Mouse (Mus musculus): Measurements from ENCODE around the gene Tsku. TPM values are rescaled to one million over a fixed set of nuclear protein-coding genes. Genes with fewer than 3 reads are reported as not detected.
A peak's percentile ranks its signal among the peaks of the same experiment; 100 is the strongest.

The Tsku gene
- total RNA-seq, 2 experiments from 2014 or later: 16.7 to 16.9 TPM

DNA sequence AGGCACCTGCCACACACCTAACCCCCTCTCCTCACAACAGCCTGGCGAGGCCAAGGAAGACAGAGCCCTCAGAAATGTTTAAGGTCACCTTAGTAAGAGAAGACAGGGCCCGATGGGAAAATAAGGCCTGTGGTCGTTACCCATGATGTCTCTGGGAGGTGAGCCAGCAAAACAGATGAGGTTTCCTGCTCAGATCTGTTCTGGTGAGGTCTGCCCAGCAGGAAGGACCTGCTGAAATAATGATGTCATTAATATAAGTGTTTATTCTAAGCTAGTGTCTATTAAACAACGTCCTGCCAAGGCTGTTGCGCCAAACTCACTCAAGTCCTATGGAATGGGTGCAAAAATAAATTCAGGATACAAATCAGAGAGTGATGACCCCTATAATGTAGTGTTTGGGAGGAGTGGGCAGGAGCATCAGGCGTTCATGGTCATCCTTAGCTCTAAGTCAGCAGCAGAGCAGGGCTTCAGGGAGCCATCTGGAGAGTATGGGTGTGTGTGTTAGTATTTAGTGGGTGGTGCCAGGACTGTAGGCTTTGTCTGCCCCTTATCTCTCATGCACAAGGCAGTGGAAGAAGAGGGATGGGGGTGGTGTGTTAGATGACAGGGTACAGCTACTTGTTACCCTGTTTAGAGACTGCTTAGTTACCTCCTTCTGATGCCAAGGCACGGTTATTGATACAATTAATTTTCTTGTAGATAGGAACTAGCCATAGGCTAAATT, 31.3 kb downstream of the Tsku start:
- no peak for DNase-seq (ENCODE audit: low spot score in 2 of 2)

DNA sequence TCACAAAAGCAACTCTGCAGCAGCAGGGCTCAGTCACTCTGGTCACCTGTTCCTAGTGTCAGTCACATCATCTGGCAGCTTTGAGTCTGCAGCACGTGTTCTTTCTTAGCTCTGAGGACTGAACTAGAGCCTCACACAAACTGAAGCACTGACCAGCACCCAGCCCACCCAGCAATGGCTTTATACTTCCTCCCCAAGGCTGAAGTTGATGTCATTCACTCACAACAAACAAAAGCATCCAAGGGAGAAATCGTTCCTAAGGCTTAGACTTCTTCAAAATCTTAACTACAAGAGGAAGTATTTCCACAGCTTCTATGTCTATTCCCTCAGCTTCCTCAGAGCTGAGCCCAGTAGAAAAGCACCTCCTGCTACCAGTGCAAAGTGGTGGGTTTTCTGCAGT, 32.8 kb downstream of the Tsku start:
- DNase-seq (ENCODE audit: low spot score in 2 of 2): no peak

DNA sequence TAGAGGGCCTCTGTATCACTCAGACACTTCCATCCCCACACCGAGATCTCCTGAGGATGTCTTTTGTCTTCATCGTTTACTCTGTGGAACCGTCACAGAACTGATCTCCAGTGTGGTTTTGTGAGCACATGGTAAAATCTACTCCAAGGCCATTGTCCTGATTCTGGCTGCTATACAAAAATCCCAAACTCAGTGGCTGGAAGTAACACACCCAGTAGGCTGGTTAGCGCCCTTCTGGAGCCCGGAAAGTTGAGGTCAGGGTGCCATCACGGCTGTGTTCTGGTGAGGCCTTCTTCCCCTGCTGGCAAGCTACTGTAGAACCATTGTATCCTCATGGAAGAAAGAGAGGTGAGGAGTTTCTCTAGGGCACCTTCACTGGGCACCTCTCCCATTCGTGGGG, 35.1 kb downstream of the Tsku start:
- DNase-seq (ENCODE audit: low spot score in 2 of 2): no peak

DNA sequence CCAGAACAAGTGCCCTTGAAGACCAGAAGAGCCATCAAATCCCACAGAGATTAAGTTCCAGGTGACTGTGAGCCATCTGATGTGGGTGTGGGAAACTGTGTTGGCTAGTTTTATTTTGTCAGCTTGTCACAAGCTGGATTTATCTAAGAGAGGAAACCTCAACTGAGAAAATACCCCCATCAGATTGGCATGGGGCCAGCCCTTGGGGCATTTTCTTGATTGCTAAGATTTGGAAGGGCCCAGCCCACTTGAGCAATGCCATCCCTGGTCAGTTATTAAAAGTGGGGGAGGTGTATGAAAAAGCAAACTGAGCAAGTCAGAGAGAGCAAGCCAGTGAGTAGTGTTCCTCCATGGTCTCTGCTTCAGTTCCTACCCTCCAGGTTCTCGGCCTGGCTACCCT, 36.9 kb downstream of the Tsku start:
- DNase-seq (ENCODE audit: low spot score in 2 of 2): no peak

DNA sequence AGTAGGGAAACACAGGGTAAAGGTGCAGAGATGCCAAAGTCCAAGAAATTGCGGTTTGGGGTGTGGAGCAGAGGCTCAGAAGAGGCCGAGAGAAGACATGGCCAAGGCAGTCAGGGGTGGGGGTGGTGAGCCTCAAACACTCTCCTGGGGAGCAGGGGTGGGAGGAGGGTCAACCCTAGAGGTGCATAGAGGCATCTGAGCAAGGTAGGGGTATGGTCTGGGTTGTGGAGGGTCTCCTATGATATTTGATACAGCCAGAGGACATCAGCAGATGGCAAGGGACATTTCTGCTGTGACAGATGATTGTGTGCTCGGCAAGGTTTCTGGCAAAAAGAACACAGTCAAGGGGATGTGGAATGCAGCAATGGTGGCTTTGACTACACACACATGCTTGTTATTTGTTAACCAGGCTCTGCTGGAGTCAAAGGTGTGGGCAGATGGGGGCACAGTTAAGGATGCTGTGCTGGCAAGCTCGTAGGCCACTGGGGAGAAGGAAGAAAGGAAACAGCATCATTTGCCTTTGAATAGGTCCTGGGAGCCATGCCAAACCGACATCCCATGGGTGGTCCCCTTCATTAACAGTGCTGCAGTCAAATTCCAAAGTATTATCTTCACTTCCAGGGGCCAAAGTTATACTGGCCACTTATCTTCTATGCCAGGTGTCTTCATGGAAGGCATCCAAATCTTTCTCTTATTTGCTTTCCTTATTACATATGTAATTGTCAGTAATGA, 37.7 kb downstream of the Tsku start:
- DNase-seq (ENCODE audit: low spot score in 2 of 2): no peak

DNA sequence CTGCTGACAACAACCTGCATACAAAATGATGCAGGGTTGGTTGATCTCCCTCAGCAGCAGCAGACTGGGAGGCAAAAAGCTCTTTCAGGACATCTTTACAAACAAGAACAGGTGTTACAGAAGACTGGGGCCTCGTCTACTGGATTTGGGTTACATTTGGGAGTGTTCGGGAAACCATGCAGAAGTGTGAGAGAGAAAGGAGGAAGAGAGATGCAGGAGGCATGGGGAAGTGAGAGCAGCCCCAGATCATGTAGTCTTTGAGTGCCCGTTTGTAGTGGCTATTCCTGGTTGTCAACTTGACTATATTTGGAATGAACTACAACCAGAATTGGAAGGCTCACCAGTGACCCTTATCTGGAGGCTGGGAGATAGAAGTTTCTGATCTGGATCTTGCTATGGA, 38.7 kb downstream of the Tsku start:
- no peak for DNase-seq (ENCODE audit: low spot score in 2 of 2)

DNA sequence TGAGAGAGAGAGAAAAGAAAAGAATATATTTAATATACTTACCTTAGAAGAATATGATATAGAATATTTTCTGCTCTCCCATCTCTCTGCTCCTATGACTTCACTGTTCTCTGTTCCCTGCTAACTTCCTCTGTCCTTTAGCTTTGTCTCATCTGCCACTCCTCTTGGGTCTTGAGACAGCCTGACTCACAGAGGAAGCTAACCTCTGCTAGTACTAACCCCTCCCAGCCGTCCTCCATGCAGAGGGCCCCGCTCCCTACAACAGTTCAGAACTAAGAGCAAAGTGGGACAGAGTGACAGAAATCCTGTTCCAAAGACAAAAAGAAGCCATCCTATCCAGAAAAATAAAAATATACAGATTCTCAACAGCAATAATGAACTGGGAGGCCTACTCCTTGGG, 40.0 kb downstream of the Tsku start, which contains the start of gene Acer3:
Acer3 (minus strand) TSS at position 126 of the 400 bp plus-strand sequence.
- DNase-seq (ENCODE audit: low spot score in 2 of 2): no peak

DNA sequence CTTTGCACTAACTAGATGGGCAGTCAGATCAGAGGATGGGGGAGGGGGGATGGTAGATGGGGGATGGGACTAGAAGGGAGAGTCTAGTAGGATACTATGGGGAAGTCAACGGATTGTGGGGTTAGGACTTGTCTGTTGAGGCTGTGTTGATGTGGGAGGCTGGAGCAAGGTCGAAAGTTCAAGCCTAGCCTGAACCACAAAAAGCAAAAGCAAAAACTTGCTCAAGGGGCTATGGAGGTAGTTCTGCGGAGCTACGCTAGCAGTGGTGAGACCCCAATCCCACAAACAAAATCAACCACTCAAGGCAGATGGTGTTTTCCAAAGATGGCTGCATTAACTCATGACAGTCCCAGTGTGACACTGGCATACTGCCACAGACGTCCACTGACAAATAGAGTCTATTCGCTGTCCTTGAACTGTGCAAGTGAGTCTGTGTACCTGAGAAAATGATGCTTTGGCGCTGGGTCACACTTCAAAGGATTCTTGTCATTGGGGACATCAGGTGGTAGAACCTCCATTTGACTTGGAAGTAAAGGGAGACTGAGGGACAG, 41.0 kb downstream of the Tsku start:
- DNase-seq (ENCODE audit: low spot score in 2 of 2): no peak

DNA sequence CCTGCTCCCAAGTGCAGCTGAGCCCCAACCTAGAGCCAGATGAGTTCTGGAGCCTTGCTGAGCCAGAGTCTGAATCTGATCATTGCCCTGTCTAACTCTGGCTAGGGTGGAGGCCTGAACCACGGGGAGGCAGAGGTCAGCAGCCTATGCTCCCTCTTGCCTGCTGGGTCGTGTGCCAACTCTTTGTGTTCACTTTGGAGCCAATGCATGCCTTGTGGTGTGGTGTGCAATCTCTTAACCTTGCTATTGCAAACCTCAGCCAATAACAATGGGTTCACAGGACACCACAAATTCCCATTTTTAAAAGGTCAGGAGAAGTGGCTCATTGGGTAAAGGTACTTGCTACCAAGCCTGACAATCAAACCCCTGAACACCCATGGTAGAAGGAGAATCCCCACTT, 44.6 kb downstream of the Tsku start:
- DNase-seq (ENCODE audit: low spot score in 2 of 2): no peak

DNA sequence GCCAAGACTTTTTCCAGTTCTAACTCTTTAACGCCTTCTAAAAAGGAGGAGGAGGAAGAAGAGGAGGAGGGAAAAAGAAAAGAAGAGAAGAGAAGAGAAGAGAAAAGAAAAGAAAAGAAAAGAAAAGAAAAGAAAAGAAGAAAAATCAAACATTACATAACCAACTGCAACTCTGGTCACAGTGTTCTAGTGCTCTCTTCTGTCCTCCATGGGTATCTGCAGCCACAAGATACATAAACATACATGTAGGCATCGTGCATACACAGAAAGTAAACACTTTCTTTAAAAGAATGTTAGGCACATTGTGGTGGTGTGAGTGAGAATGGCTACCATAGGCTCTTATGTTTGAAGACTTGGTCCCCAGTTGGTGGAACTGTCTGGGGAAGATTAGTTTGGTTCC, 46.0 kb downstream of the Tsku start:
- DNase-seq (ENCODE audit: low spot score in 2 of 2): no peak

DNA sequence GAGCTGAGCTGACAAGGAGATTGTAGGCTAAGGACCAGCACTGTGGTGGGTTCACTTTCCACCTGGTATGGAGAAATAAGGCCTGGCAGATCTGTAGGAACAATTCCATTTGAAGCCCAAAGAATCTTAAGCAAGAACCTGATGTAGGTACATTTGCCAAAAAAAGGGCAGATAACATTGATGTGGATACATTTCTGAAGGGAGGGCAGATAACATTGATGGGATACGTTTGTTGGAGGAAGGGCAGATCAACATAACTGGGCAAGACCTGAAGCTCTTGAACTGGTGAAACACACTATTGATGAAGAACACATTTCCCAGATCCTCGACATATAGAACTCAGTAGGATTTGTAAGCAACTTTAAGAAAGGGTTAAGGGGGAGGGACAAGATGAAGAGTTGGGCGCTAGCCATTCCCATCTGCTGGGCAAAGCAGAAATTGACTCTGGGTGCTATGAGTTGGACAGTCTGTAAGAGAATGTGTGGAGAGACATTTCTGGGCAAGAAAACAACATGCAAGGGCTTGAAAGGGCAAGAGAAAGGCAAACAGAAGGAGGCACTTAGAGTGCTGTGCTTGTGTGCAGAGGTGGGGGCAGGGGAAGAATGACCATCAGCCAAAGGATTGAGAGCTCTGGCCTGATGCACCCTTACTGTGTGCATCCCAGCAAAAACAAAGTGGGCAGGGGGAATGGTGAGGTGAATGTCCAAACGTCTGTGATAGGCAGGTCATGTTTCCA, 48.8 kb downstream of the Tsku start:
- DNase-seq (ENCODE audit: low spot score in 2 of 2): no peak

DNA sequence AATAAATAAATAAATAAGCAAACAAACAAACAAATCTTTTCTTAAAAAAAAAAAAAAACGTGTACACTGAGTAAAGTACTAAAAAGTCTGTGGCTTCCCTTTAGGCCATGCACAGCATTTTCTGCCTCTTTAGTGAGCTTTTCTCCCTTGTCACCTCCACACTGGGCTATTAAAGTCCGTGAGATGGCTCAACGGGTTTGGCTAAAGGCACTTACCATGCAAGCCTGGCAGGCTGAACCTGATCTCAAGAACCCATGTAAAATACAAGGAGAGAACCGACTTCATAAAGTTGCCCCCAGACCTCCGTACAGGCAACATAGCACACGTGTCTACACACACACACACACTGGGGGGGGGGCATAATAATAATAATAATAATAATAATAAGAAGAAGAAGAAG, 50.9 kb downstream of the Tsku start:
- DNase-seq (ENCODE audit: low spot score in 2 of 2): no peak

DNA sequence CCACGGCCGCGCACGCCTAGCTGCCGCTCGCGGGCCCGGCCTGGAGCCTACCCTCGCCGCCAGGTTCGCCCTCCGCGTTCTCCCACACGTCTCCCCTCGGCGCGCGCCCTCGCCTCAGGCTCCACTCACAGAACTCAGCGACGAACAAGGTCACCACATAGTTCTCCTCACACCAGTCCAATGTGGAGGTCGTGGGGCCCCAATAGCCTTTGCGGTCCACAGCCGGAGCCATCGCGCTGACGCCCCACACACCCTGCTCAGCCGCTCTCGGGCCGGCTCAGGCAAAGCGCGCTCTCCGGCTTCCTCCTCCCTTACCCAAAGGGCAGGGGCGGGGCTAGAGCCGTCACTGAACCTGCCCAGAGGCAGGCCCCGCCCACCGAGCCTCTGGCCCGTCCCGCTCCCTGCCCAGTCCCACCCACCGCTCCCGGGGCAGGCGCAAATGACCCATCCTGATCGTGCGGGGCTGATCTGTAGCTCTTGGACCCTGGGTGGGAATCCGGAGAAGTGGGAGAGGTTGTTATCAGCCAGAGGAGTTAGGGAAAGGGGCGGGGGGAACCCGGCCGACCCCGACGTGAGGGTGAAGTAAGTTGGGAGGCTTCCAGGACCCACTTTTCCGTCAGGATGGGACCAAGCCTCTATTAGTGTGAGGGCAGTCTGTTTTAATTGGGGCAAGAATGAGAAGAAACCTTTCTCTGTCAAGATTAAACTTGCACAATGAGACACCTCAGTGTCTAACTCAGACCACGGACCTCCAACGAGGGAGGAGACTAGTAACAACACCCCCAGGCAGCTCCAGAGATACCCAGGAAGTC, 51.7 kb downstream of the Tsku start:
- DNase-seq (ENCODE audit: low spot score in 2 of 2): peak; percentile 96

DNA sequence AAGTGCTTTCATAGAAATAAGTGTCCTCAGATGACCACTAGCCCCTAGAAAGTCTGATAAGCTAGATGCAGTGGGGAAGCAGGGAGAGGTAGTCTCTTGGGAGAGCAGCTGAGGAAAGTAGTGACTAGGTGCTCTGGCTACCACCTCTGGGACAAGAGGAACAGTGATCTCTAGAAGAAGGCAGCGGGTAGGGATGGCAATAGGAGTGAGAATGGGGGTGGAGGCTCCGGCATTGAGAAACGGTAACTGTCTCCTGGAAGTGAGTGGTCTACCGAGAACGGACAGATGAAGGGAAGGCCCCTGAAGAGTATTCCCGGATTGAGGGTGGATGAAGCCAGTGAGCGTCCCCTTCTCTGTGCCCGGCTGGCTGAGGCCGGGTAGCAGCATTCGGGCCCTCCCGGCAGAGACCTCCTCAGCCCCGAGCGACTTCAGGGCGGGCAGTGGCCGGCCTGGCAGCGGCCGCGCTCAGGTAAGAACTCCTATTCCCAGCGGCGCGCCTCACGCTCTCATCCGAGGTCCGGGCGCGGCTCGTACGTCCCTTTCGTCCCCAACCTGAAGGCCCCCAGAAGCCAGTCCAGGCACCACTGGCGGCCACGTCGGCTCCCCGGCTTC, 52.4 kb downstream of the Tsku start:
- no peak for DNase-seq (ENCODE audit: low spot score in 2 of 2)

DNA sequence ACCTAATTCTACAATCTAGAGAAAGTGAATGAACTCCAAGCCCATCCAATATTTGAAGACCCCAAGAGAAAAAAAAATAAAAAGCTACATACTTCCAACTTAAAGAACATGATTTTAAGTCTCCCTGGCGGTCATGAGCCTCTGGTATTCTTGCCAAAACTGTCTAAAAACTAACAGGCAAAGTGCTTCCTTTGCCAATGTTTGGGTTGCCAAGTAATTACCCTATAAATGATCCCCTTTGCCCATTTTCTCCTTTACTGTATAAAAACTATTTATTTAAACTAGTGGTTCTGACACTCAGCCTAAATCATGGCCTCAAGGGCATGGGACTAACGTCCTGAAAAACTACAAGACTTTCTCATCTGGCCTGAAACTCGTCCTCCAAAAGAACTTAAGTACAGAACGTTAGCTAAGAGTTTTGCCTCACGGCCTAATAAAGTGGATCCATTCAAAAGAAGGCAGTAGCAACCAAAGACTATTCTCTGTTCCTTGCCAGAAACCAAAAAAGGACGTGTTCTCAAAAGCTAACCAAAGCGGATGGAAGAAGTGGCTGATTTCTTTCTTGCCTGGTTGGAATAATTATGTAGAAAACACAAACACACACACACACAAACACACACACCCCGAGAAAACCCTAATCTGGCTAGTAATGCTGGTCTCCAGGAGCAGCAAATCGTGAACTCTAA, 53.1 kb downstream of the Tsku start:
- DNase-seq (ENCODE audit: low spot score in 2 of 2): no peak

DNA sequence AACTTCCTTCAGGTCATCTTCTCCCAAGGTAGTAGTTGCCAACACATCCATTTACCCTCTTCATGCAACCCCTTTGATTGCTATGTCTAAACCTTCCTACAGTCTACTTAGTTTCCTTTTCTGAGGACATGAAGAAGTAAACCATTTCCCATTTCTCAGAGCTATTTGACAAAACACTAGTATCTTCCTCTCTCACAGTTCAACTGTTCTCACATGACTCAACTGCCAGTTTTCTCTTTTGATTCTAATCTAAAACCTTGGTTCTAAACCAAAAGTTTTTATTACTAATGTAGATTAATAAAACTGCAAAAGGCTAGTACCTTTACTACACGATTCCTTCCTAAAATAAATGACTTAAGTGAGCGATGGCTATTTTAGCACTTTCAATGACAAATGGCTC, 53.7 kb downstream of the Tsku start:
- DNase-seq (ENCODE audit: low spot score in 2 of 2): no peak
